Mouse (Mus musculus) limb, embryonic 12.5 days (tissue): ENCODE measurements around the gene Erp27. TPM values are rescaled to one million over a fixed set of nuclear protein-coding genes. Genes with fewer than 3 reads are reported as not detected.
A peak's percentile ranks its signal among the peaks of the same experiment; 100 is the strongest.
"Not testable (repeated sequence)": the region's sequence is repeated elsewhere in the genome, so short reads cannot be mapped to it uniquely, and the experiment has no call there.

Source experiments
- ATAC-seq: fragments of 200-750 bp; cut with Nextera tagmentation; 2 replicates; pipeline ENCODE4 v1.8.0; 2017; ENCODE audit warnings: low read depth, moderate TSS enrichment; ENCODE audit not compliant: insufficient number of reproducible peaks, insufficient read depth, low FRiP score, low TSS enrichment
- H3K27ac ChIP-seq: fragments of 300-500 bp; sonication (generic); 2 replicates; pipeline ENCODE4 v1.5.1; 2016; ENCODE audit warnings: mild to moderate bottlenecking, moderate library complexity
- H3K27me3 ChIP-seq: fragments of 300-500 bp; sonication (generic); 2 replicates; pipeline ENCODE4 v1.6.1; 2016; ENCODE audit warnings: mild to moderate bottlenecking, moderate library complexity
- H3K36me3 ChIP-seq: fragments of 300-500 bp; sonication (generic); 2 replicates; pipeline ENCODE4 v1.6.1; 2016; ENCODE audit warnings: mild to moderate bottlenecking, moderate library complexity
- H3K4me1 ChIP-seq: fragments of 300-500 bp; sonication (generic); replicated peaks from 2 replicates; pipeline ENCODE4 v1.6.1; 2016
- H3K4me2 ChIP-seq: fragments of 300-500 bp; sonication (generic); 2 replicates; pipeline ENCODE4 v1.6.1; 2016; ENCODE audit warnings: mild to moderate bottlenecking, moderate library complexity
- H3K4me3 ChIP-seq: fragments of 300-500 bp; sonication (generic); replicated peaks from 2 replicates; pipeline ENCODE4 v1.5.1; 2016; ENCODE audit warnings: mild to moderate bottlenecking
- H3K9ac ChIP-seq: fragments of 300-500 bp; sonication (generic); replicated peaks from 2 replicates; pipeline ENCODE4 v1.6.1; 2016; ENCODE audit warnings: mild to moderate bottlenecking, moderate library complexity
- H3K9me3 ChIP-seq: fragments of 300-500 bp; sonication (generic); 2 replicates; pipeline ENCODE4 v1.6.1; 2016; ENCODE audit warnings: mild to moderate bottlenecking, moderate library complexity
- WGBS: fragments of 180-500 bp; shearing (Covaris S2); methylation state at CpG from one replicate; pipeline ENCODE4 v1.1.7; 2016; 5-methylcytosine and 5-hydroxymethylcytosine counted together
- polyA plus RNA-seq: library from polyadenylated mRNA; unstranded; fragments of >200 nt; fragmentation: Nextera tagmentation; extraction: Ambion mirVana; gene quantifications from 2 replicates; pipeline ENCODE4 v1.2.1, GENCODE M21; 2016

Erp27 gene
- polyA plus RNA-seq, 1 experiment from 2014 or later: 0.15 TPM

DNA sequence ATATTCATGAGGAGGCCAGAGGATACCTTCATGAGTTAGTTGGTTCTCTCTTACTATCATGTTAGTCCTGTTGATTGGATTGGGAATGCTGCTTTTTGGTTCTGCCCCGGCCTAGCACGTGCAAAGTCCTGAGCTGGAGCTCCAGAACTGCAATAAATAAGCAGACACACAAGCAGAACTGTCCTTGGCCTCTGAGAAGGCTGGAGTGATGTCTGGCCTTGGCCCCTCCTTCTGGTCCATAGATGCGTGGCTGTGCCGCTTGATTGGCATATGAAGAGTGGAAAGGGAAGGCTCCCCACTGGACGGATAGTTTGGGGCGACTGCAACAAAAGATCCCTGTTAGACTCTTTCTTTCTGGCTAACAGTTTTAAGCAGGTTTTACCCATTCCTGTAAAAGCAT lies 32.9 kb downstream of the Erp27 start:
- ATAC-seq: no peak
- H3K27ac ChIP-seq: no peak overlapping the region
- no peak overlapping the region for H3K4me2 ChIP-seq
- H3K36me3 ChIP-seq: no peaks in the 10 kb centered on the region
- no peaks in the 10 kb centered on the region for H3K9me3 ChIP-seq
- no peak overlapping the region for H3K9ac ChIP-seq
- 86% methylated on average over 6 of the region's 6 CpGs for WGBS
- no peak overlapping the region for H3K4me3 ChIP-seq
- H3K27me3 ChIP-seq: no peaks in the 10 kb centered on the region
- 0 out of 2 replicates have a peak, but pooled peaks cover 3% of the 10 kb centered on the region for H3K4me1 ChIP-seq

- no peaks in the 10 kb centered on the region for H3K9me3 ChIP-seq
- H3K4me2 ChIP-seq: no peak overlapping the region
- no peaks in the 10 kb centered on the region for H3K4me1 ChIP-seq
- H3K9ac ChIP-seq: no peak overlapping the region
- no peaks in the 10 kb centered on the region for H3K27me3 ChIP-seq
- H3K36me3 ChIP-seq: no peaks in the 10 kb centered on the region
- no peak overlapping the region for H3K27ac ChIP-seq
- no peak for ATAC-seq
- H3K4me3 ChIP-seq: no peak overlapping the region
- WGBS: 72% methylated on average over 9 of the region's 9 CpGs
These were observed 34.1 kb downstream of the Erp27 start for GRCm38 (mm10) chr6:136887854-136888253.

- ATAC-seq: not testable (repeated sequence)
These were observed 37.2 kb downstream of the Erp27 start for GRCm38 (mm10) chr6:136884766-136885165.

GRCm38 (mm10) chr6:136883961-136884360 lies 38.0 kb downstream of the Erp27 start:
- 94% methylated on average over 6 of the region's 6 CpGs for WGBS

More at GRCm38 (mm10) chr6:136884766-136885165, 37.2 kb downstream of the Erp27 start:
- H3K4me3 ChIP-seq, H3K36me3 ChIP-seq, H3K27ac ChIP-seq, H3K4me1 ChIP-seq, H3K9me3 ChIP-seq, H3K27me3 ChIP-seq, H3K4me2 ChIP-seq, H3K9ac ChIP-seq: not testable (repeated sequence)
- WGBS: 43% methylated on average over 1 of the region's 1 CpGs

GRCm38 (mm10) chr6:136883431-136883915 lies 38.5 kb downstream of the Erp27 start:
- peaks cover 3% of the 10 kb centered on the region; the same call in 1 of the 2 replicates for H3K4me1 ChIP-seq
- H3K36me3 ChIP-seq: no peaks in the 10 kb centered on the region
- no peaks in the 10 kb centered on the region for H3K27me3 ChIP-seq
- no peaks in the 10 kb centered on the region for H3K9me3 ChIP-seq
- WGBS: 87% methylated on average over 3 of the region's 3 CpGs
- ATAC-seq: no peak; the same call in 1 of the 2 replicates
- no peak overlapping the region for H3K9ac ChIP-seq
- no peak overlapping the region for H3K4me3 ChIP-seq
- no peak overlapping the region for H3K4me2 ChIP-seq
- H3K27ac ChIP-seq: no peak overlapping the region

More at GRCm38 (mm10) chr6:136883961-136884360, 38.0 kb downstream of the Erp27 start:
- Histone ChIP-seq H3K27me3 (no peaks in the 10 kb centered on the region), H3K36me3 (no peaks in the 10 kb centered on the region), H3K27ac (no peak overlapping the region), H3K4me1 (peaks cover 3% of the 10 kb centered on the region; the same call in 1 of the 2 replicates), H3K4me2 (no peak overlapping the region), H3K9me3 (no peaks in the 10 kb centered on the region), H3K4me3 (no peak overlapping the region), H3K9ac (no peak overlapping the region)
- no peak for ATAC-seq

- no peaks in the 10 kb centered on the region for H3K9me3 ChIP-seq
- no peaks in the 10 kb centered on the region for H3K36me3 ChIP-seq
- H3K4me2 ChIP-seq: no peak overlapping the region
- 0 out of 2 replicates have a peak overlapping the region, but pooled peaks have one; percentile 23 for H3K27ac ChIP-seq
- whole genome bisulfite sequencing: 54% methylated on average over 8 of the region's 8 CpGs
- H3K4me1 ChIP-seq: peaks cover 3% of the 10 kb centered on the region; the same call in 1 of the 2 replicates
- no peaks in the 10 kb centered on the region for H3K27me3 ChIP-seq
- H3K9ac ChIP-seq: no peak overlapping the region
- no peak for ATAC-seq
- no peak overlapping the region for H3K4me3 ChIP-seq
These were observed 40.3 kb downstream of the Erp27 start for GRCm38 (mm10) chr6:136881678-136882077.

- WGBS: 24% methylated on average over 9 of the region's 9 CpGs
- no peaks in the 10 kb centered on the region for H3K9me3 ChIP-seq
- H3K9ac ChIP-seq: peak within 1 kb of the TSS; percentile 52
- no peaks in the 10 kb centered on the region for H3K27me3 ChIP-seq
- no peaks in the 10 kb centered on the region for H3K36me3 ChIP-seq
- H3K4me1 ChIP-seq: peaks cover 24% of the 10 kb centered on the region
- ATAC-seq: peak; percentile 65; the same call in 1 of the 2 replicates
- peak within 1 kb of the TSS; percentile 30 for H3K4me3 ChIP-seq
- H3K4me2 ChIP-seq: peak within 1 kb of the TSS; percentile 55
- peak within 1 kb of the TSS; percentile 60 for H3K27ac ChIP-seq
These were observed 46.3 kb downstream of the Erp27 start, which contains the start of gene Mgp for GRCm38 (mm10) chr6:136875670-136876069. Gene Mgp (minus strand): TSS chr6:136875823.

DNA sequence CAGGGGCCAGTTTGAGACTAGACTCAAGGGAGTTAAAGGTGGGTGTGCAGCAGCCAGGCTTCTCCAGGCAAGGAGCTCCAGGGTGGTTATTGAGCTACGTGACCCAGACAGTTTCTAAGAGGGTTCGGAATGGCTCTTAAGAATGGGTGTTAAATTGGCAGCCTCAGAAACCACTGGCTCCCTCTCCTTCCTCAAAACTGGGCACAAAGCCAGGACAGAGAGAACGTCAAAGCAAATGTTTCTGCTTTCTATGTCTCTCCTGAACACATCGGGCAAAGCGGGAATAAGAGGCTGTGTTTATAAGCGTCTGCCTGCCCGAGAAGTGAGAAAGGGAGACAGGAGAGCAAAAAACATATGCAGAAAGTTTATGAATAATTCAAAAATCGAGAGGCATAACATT lies 47.4 kb downstream of the Erp27 start:
- Histone ChIP-seq H3K27ac (peak overlapping the region; percentile 8), H3K9ac (no peak overlapping the region), H3K27me3 (no peaks in the 10 kb centered on the region), H3K4me3 (no peak overlapping the region; the same call in 1 of the 2 replicates), H3K9me3 (no peaks in the 10 kb centered on the region), H3K4me2 (peak overlapping the region; percentile 55), H3K4me1 (peaks cover 24% of the 10 kb centered on the region), H3K36me3 (no peaks in the 10 kb centered on the region)
- ATAC-seq: no peak
- 46% methylated on average over 8 of the region's 8 CpGs for WGBS

DNA sequence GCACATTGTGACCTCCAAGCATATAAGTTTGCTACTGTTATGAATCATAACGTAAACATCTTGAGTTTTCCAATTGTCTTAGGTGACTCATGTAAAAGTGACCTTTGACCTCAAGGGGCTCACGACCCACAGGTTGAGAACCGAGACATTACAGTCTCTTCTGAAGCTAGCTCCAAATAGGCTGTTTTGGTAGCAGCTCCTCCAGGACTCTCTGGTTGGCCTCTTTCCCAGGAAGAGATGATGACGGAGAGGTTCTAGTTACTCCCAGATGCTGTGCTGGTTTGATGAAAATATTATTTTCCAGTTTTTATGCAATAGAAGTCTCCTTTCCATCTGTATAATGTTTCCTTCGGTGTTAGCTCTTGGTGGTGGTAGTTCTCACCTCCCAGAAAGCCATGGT lies 53.1 kb downstream of the Erp27 start:
- Histone ChIP-seq H3K27ac (no peak overlapping the region), H3K4me2 (no peak overlapping the region), H3K4me1 (peaks cover 18% of the 10 kb centered on the region), H3K36me3 (no peaks in the 10 kb centered on the region), H3K4me3 (no peak overlapping the region), H3K9ac (no peak overlapping the region), H3K9me3 (no peaks in the 10 kb centered on the region), H3K27me3 (no peaks in the 10 kb centered on the region)
- no peak for ATAC-seq
- 77% methylated on average over 5 of the region's 5 CpGs for WGBS

- ATAC-seq: no peak
- Histone ChIP-seq H3K4me2 (no peak overlapping the region), H3K9me3 (no peaks in the 10 kb centered on the region), H3K27ac (no peak overlapping the region), H3K9ac (no peak overlapping the region), H3K4me1 (peaks cover 14% of the 10 kb centered on the region), H3K36me3 (no peaks in the 10 kb centered on the region), H3K27me3 (no peaks in the 10 kb centered on the region), H3K4me3 (no peak overlapping the region)
- 75% methylated on average over 4 of the region's 4 CpGs for WGBS
These were observed 55.8 kb downstream of the Erp27 start for GRCm38 (mm10) chr6:136866150-136866549.

GRCm38 (mm10) chr6:136865360-136865759 lies 56.6 kb downstream of the Erp27 start:
- no peak overlapping the region for H3K4me2 ChIP-seq
- no peak overlapping the region for H3K9ac ChIP-seq
- no peaks in the 10 kb centered on the region for H3K36me3 ChIP-seq
- ATAC-seq: no peak
- H3K9me3 ChIP-seq: no peaks in the 10 kb centered on the region
- H3K27ac ChIP-seq: no peak overlapping the region
- WGBS: 90% methylated on average over 5 of the region's 5 CpGs
- H3K27me3 ChIP-seq: no peaks in the 10 kb centered on the region
- no peak overlapping the region for H3K4me3 ChIP-seq
- H3K4me1 ChIP-seq: peaks cover 14% of the 10 kb centered on the region

- ATAC-seq: no peak
- Histone ChIP-seq H3K9ac (no peak overlapping the region), H3K27me3 (no peaks in the 10 kb centered on the region; the same call in 1 of the 2 replicates), H3K4me1 (peaks cover 19% of the 10 kb centered on the region; the same call in 1 of the 2 replicates), H3K36me3 (no peaks in the 10 kb centered on the region), H3K4me2 (no peak overlapping the region), H3K9me3 (no peaks in the 10 kb centered on the region), H3K27ac (no peak overlapping the region), H3K4me3 (no peak overlapping the region)
- 49% methylated on average over 9 of the region's 9 CpGs for WGBS
These were observed 61.0 kb downstream of the Erp27 start for GRCm38 (mm10) chr6:136861020-136861419.
